Mouse (Mus musculus) hindbrain, embryonic 12.5 days (tissue): ENCODE measurements around the gene Uhrf1bp1. TPM values are rescaled to one million over a fixed set of nuclear protein-coding genes. Genes with fewer than 3 reads are reported as not detected.

Experiments used
- ATAC-seq: fragments of 200-750 bp; cut with Nextera tagmentation; 2 replicates; pipeline ENCODE4 v1.8.0; 2017; ENCODE audit warnings: moderate TSS enrichment; ENCODE audit not compliant: low FRiP score
- H3K27ac ChIP-seq: fragments of 300-500 bp; sonication (generic); 2 replicates; pipeline ENCODE4 v1.5.1; 2016; ENCODE audit warnings: mild to moderate bottlenecking
- H3K27me3 ChIP-seq: fragments of 300-500 bp; sonication (generic); 2 replicates; pipeline ENCODE4 v1.6.1; 2016; ENCODE audit warnings: mild to moderate bottlenecking
- H3K36me3 ChIP-seq: fragments of 300-500 bp; sonication (generic); 2 replicates; pipeline ENCODE4 v1.6.1; 2016; ENCODE audit warnings: mild to moderate bottlenecking
- H3K4me1 ChIP-seq: fragments of 300-500 bp; sonication (generic); 2 replicates; pipeline ENCODE4 v1.6.1; 2016
- H3K4me2 ChIP-seq: fragments of 300-500 bp; sonication (generic); replicated peaks from 2 replicates; pipeline ENCODE4 v1.6.1; 2016; ENCODE audit warnings: mild to moderate bottlenecking
- H3K4me3 ChIP-seq: fragments of 300-500 bp; sonication (generic); 2 replicates; pipeline ENCODE4 v1.5.1; 2016; ENCODE audit warnings: mild to moderate bottlenecking
- H3K9ac ChIP-seq: fragments of 300-500 bp; sonication (generic); 2 replicates; pipeline ENCODE4 v1.6.1; 2016; ENCODE audit warnings: mild to moderate bottlenecking, moderate library complexity
- H3K9me3 ChIP-seq: fragments of 300-500 bp; sonication (generic); replicated peaks from 2 replicates; pipeline ENCODE4 v1.6.1; 2016; ENCODE audit warnings: mild to moderate bottlenecking
- WGBS: fragments of 180-500 bp; shearing (Covaris S2); methylation state at CpG from one replicate; pipeline ENCODE4 v1.1.7; 2016; 5-methylcytosine and 5-hydroxymethylcytosine counted together
- polyA plus RNA-seq: library from polyadenylated mRNA; unstranded; fragments of >200 nt; fragmentation: Nextera tagmentation; extraction: Ambion mirVana; gene quantifications from 2 replicates; pipeline ENCODE4 v1.2.1, GENCODE M21; 2016

Gene Uhrf1bp1
- polyA plus RNA-seq, 1 experiment from 2014 or later, result 9.4 TPM

GRCm38 (mm10) chr17:27946371-27946770, 90.1 kb downstream of the Uhrf1bp1 start:
- ATAC-seq, result no peak
- WGBS, result 78% methylated on average over 8 of the region's 8 CpGs

DNA sequence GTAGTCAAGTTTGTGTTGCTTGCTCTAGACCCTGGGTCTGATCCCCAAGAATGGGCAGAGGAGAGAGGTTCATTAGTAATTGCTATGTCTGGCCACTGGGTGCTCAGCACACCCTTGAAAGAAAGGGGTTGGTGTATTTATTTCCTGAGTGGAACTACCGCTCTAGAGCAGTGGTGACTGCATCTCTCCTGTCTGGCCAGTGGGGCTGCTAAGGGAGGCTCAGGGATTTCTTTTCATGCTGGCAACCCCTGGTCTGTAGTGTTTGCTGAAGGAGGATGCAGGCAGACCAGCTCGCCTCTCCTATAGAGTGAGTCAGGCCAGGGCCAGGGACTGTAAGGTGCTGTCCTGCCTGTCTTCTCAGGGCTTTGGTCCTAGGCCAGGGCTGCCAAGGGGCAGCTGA, 90.9 kb downstream of the Uhrf1bp1 start:
- no peak overlapping the region for H3K27ac ChIP-seq
- 73% methylated on average over 2 of the region's 2 CpGs for WGBS
- H3K36me3 ChIP-seq, result no peaks in the 10 kb centered on the region
- H3K4me3 ChIP-seq, result no peak overlapping the region
- no peak overlapping the region for H3K9ac ChIP-seq
- no peaks in the 10 kb centered on the region for H3K9me3 ChIP-seq
- H3K4me2 ChIP-seq, result no peak overlapping the region
- peaks cover 28% of the 10 kb centered on the region for H3K4me1 ChIP-seq
- no peak for ATAC-seq
- H3K27me3 ChIP-seq, result no peaks in the 10 kb centered on the region

More at GRCm38 (mm10) chr17:27946371-27946770, 90.1 kb downstream of the Uhrf1bp1 start:
- no peaks in the 10 kb centered on the region for H3K36me3 ChIP-seq
- no peak overlapping the region for H3K4me3 ChIP-seq
- H3K9ac ChIP-seq, result no peak overlapping the region
- no peaks in the 10 kb centered on the region for H3K9me3 ChIP-seq
- no peaks in the 10 kb centered on the region for H3K27me3 ChIP-seq
- no peak overlapping the region for H3K4me2 ChIP-seq
- H3K4me1 ChIP-seq, result peaks cover 30% of the 10 kb centered on the region
- peak overlapping the region; percentile 75 for H3K27ac ChIP-seq

Other genes starting within 250 kb of the Uhrf1bp1 start
- gene Nudt3, start 232.9 kb upstream of the Uhrf1bp1 start, polyA plus RNA-seq, result 199 and 204 TPM in 2 replicates
- gene RPS10-NUDT3, start 221.2 kb upstream of the Uhrf1bp1 start, polyA plus RNA-seq, result not detected in 2 replicates
- 618 and 712 TPM in 2 replicates for gene Rps10, start 219.8 kb upstream of the Uhrf1bp1 start, polyA plus RNA-seq
- 11.0 and 13.4 TPM in 2 replicates for gene Pacsin1, start 200.9 kb upstream of the Uhrf1bp1 start, polyA plus RNA-seq
- 0.35 and 0.48 TPM in 2 replicates for gene Spdef, start 127.5 kb upstream of the Uhrf1bp1 start, polyA plus RNA-seq
- gene D17Wsu92e, start 35.8 kb upstream of the Uhrf1bp1 start, polyA plus RNA-seq, result 11.8 and 13.7 TPM in 2 replicates
- gene Snrpc, start 18.3 kb upstream of the Uhrf1bp1 start, polyA plus RNA-seq, result 299 and 327 TPM in 2 replicates
- gene Anks1, start 52.9 kb downstream of the Uhrf1bp1 start, polyA plus RNA-seq, result 86.0 and 91.5 TPM in 2 replicates
- gene Taf11, start 53.4 kb downstream of the Uhrf1bp1 start, polyA plus RNA-seq, result 89.7 and 96.9 TPM in 2 replicates
- 1.9 and 2.6 TPM in 2 replicates for gene Tcp11, start 224.2 kb downstream of the Uhrf1bp1 start, polyA plus RNA-seq